In the genomic region with DNA sequence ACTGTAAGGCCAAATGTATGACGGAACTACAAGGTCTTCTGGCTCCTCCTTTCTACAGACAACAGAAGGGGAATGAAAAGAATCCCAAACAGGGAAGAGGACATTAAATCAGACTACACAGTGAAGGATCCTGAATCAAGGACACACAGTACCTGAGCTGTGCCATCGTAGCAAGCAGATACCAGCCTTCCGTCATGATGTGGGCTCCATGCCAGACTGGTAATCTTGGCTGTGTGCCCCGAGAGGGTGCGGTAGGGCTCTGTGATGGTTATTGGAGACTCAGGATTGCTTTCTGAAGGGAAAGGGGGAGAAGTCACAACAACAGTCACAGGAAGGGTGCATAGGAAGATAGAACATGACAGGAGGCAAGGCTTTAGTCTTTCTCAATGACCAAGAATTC, we compare ENCODE assay signal across 13 mouse cellular contexts. TPM values are rescaled to one million over a fixed set of nuclear protein-coding genes. Genes with fewer than 3 reads are reported as not detected.
DNase-seq lines count a peak whose midpoint lies in the region; TF ChIP-seq lines count a peak whose summit lies in the region.
"Had no signal": no experiment of that assay in that cellular context is flagged by ENCODE, and none has a peak within 500 bp of the region (broad histone marks: within the 10 kb centered on the region; RNA-seq: fewer than 3 reads in every experiment).

No protein-coding gene starts in this region.

- H3K36me3 ChIP-seq in heart, adult 2 months (ENCODE audit: control insufficient read depth, insufficient read depth, low read length) = 0 out of 2 replicates have a peak, but pooled peaks cover 1% of the 10 kb centered on the region

- intact Hi-C loops in heart, adult 2 months (cut with DNase I) = no loop called here

- no peak for TF ChIP-seq CTCF in heart, adult 2 months (IDR thresholded peaks at IDR 0.05)
- TF ChIP-seq CTCF in brain, embryonic 14.5 days (IDR thresholded peaks at IDR 0.05; ENCODE audit: borderline replicate concordance, extremely low read depth, insufficient read depth, insufficient read length) = no peak

- H3K4me1 ChIP-seq in heart, adult 2 months (ENCODE audit: control insufficient read depth, insufficient read depth, low read length) = no peaks in the 10 kb centered on the region
- H3K4me1 ChIP-seq: embryonic facial prominence, embryonic 15.5 days; neural tube, embryonic 15.5 days had no signal

- no peak overlapping the region for H3K9ac ChIP-seq in heart, adult 2 months (ENCODE audit: low read depth, low read length)
- H3K9ac ChIP-seq: embryonic facial prominence, embryonic 15.5 days; heart, embryonic 15.5 days; liver, embryonic 14.5 days; neural tube, embryonic 15.5 days had no signal

- no peak for TF ChIP-seq EP300 in heart, adult 2 months (IDR thresholded peaks at IDR 0.05; ENCODE audit: insufficient read depth, low read depth, low read length)

- H3K27me3 ChIP-seq in heart, adult 2 months (ENCODE audit: control insufficient read depth, insufficient read depth, low read length) = no peaks in the 10 kb centered on the region
- H3K27me3 ChIP-seq: embryonic facial prominence, embryonic 15.5 days; heart, embryonic 15.5 days; neural tube, embryonic 15.5 days had no signal

- H3K4me3 ChIP-seq in heart, adult 2 months = no peak overlapping the region
- H3K4me3 ChIP-seq: embryonic facial prominence, embryonic 15.5 days; heart, embryonic 15.5 days; neural tube, embryonic 15.5 days had no signal

- DNase-seq in cerebellum, postnatal 10 days = peak; percentile 73 to 77
- no peak for DNase-seq in cerebellum, adult 9-10 months
- peak; percentile 71 for DNase-seq in heart, postnatal 4 days
- no peak for DNase-seq in heart, adult 2 months
- peak; percentile 82 for DNase-seq in MN1 (ENCODE audit: low spot score)
- peak; percentile 9 for DNase-seq in brain, embryonic 14.5 days (ENCODE audit: low read depth)
- DNase-seq in embryo, embryonic 9.5 days (ENCODE audit: extremely low spot score) = no peak
- no peak for DNase-seq in lung, postnatal 10 days

- H3K79me2 ChIP-seq in heart, adult 2 months (replicated peaks; ENCODE audit: control insufficient read depth, insufficient read depth, low read length) = no peaks in the 10 kb centered on the region

- no peak for TF ChIP-seq POLR2A in heart, adult 2 months (IDR thresholded peaks at IDR 0.05; ENCODE audit: insufficient read depth, low read depth, low read length)
- no peak for TF ChIP-seq POLR2A in brain, embryonic 14.5 days (IDR thresholded peaks at IDR 0.05; ENCODE audit: borderline replicate concordance, extremely low read depth, insufficient read depth, insufficient read length, poor library complexity, severe bottlenecking)

- H3K27ac ChIP-seq in heart, adult 2 months = no peak overlapping the region
- H3K27ac ChIP-seq: embryonic facial prominence, embryonic 15.5 days; heart, embryonic 15.5 days; liver, embryonic 14.5 days; macrophage; neural tube, embryonic 15.5 days had no signal

- WGBS in heart, adult 2 months = 52% methylated on average over 5 of the region's 5 CpGs

RNA-seq across cellular contexts. Expression of a gene that starts 22.1 kb away (rescaled TPM):
- total RNA-seq in heart, postnatal 4 days (2021) = 10 to 100 TPM; 12.3 to 13.1 TPM
- total RNA-seq in heart, adult 2 months (2021) = 1 to 10 TPM; 9.1 to 9.3 TPM
- 3.2 and 4.7 TPM in 2 replicates for polyA plus RNA-seq in heart, adult 2 months (2012; rRNA removed)
- 12.2 and 15.6 TPM in 2 replicates for polyA plus RNA-seq in brain, embryonic 14.5 days (2012; rRNA removed)

RNA-seq across cellular contexts. Expression of a gene that starts 25.2 kb away (rescaled TPM):
- 10 to 100 TPM; 50.1 to 54.3 TPM for total RNA-seq in heart, postnatal 4 days (2021)
- 10 to 100 TPM; 50.7 to 53.9 TPM for total RNA-seq in heart, adult 2 months (2021)
- 48.4 and 48.6 TPM in 2 replicates for polyA plus RNA-seq in heart, adult 2 months (2012; rRNA removed)
- 56.5 and 73.0 TPM in 2 replicates for polyA plus RNA-seq in brain, embryonic 14.5 days (2012; rRNA removed)

RNA-seq across cellular contexts. Expression of a gene that starts 42.3 kb away (rescaled TPM):
- 10 to 100 TPM; 41.8 to 43.0 TPM for total RNA-seq in heart, postnatal 4 days (2021)
- 10 to 100 TPM; 35.5 to 36.4 TPM for total RNA-seq in heart, adult 2 months (2021)
- polyA plus RNA-seq in heart, adult 2 months (2012; rRNA removed) = 43.0 and 76.2 TPM in 2 replicates
- 103 and 123 TPM in 2 replicates for polyA plus RNA-seq in brain, embryonic 14.5 days (2012; rRNA removed)

RNA-seq across cellular contexts. Expression of a gene that starts 53.1 kb away (rescaled TPM):
- 1 to 10 TPM; 4.8 to 4.9 TPM for total RNA-seq in heart, postnatal 4 days (2021)
- total RNA-seq in heart, adult 2 months (2021) = 10 to 100 TPM in 1 of 2 experiments, 1 to 10 TPM in 1; 9.3 to 12.4 TPM
- polyA plus RNA-seq in heart, adult 2 months (2012; rRNA removed) = 14.1 and 16.4 TPM in 2 replicates
- polyA plus RNA-seq in brain, embryonic 14.5 days (2012; rRNA removed) = 0.82 and 1.2 TPM in 2 replicates

RNA-seq across cellular contexts. Expression of a gene that starts 53.2 kb away (rescaled TPM):
- total RNA-seq in heart, postnatal 4 days (2021) = 1 to 10 TPM; 4.4 to 4.8 TPM
- 10 to 100 TPM; 10.6 to 16.4 TPM for total RNA-seq in heart, adult 2 months (2021)
- polyA plus RNA-seq in heart, adult 2 months (2012; rRNA removed) = 11.9 and 18.3 TPM in 2 replicates
- 0.61 and 1.2 TPM in 2 replicates for polyA plus RNA-seq in brain, embryonic 14.5 days (2012; rRNA removed)

Comparison
In these comparisons a context has a peak if more than half of its experiments do, and no peak if none do; other contexts are left out.
1. DNase-seq: peak in cerebellum, postnatal 10 days (2 of 2), heart, postnatal 4 days (single experiment), MN1 (single experiment) and brain, embryonic 14.5 days (single experiment); none in cerebellum, adult 9-10 months (single experiment), heart, adult 2 months (0 of 2), embryo, embryonic 9.5 days (single experiment) and lung, postnatal 10 days (single experiment).